Comparison of ENCODE assay signal across 8 mouse cellular contexts in the genomic region with DNA sequence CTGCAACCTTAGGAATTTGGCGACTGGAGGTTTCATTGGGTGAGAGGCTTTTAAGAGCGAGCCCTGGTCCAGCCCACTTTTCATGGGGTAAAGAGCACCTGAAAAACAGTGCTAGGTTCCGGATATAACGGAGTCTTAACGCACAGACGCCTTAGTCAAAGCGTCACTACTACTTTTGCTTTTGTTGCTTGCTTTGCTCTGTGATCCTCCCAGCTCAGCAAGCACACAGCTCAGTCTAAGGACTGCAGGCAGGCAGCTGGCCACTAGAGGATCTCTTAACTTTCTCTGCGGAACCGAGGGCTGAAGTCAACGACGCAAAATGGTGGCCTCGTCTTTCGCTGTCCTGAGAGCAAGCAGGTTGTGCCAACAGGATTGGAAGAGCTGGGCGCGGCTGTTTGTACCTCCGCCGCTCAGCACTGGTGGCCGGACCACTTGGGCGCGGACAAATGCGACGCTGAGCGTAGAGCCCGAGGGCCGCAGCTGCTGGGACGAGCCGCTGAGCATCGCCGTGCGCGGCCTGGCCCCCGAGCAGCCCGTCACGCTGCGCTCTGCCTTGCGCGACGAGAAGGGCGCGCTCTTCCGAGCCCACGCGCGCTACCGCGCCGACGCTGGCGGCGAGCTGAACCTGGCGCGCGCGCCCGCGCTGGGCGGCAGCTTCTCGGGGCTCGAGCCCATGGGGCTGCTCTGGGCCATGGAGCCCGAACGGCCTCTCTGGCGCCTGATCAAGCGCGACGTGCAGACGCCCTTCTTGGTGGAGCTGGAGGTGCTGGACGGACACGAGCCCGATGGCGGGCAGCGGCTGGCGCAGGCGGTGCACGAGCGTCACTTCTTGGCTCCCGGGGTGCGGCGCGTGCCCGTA. TPM values are rescaled to one million over a fixed set of nuclear protein-coding genes. Genes with fewer than 3 reads are reported as not detected.
DNase-seq lines count a peak whose midpoint lies in the region; ATAC-seq and TF ChIP-seq lines count a peak whose summit lies in the region.

A gene (plus strand): TSS at position 279 of the 859 bp plus-strand sequence.

- peak within 1 kb of the TSS; percentile 83 for H3K9ac ChIP-seq in embryonic facial prominence, embryonic 14.5 days (ENCODE audit: low read depth, low read length)
- H3K9ac ChIP-seq in heart, adult 2 months (ENCODE audit: low read depth, low read length) = peak within 1 kb of the TSS; percentile 96
- H3K9ac ChIP-seq in limb, embryonic 12.5 days (replicated peaks) = peak within 1 kb of the TSS; percentile 81
- peak within 1 kb of the TSS; percentile 68 for H3K9ac ChIP-seq in midbrain, embryonic 14.5 days (replicated peaks; ENCODE audit: low read length)

- H3K27me3 ChIP-seq in embryonic facial prominence, embryonic 14.5 days (replicated peaks; ENCODE audit: control insufficient read depth, insufficient read depth, low read length) = no peaks in the 10 kb centered on the region
- no peaks in the 10 kb centered on the region for H3K27me3 ChIP-seq in heart, adult 2 months (ENCODE audit: control insufficient read depth, insufficient read depth, low read length)
- H3K27me3 ChIP-seq in kidney, adult 2 months (replicated peaks; ENCODE audit: control insufficient read depth, insufficient read depth, low read length) = no peaks in the 10 kb centered on the region
- H3K27me3 ChIP-seq in limb, embryonic 12.5 days = no peaks in the 10 kb centered on the region
- H3K27me3 ChIP-seq in midbrain, embryonic 14.5 days (ENCODE audit: control insufficient read depth, insufficient read depth, low read length) = no peaks in the 10 kb centered on the region

- H3K36me3 ChIP-seq in embryonic facial prominence, embryonic 14.5 days (ENCODE audit: control insufficient read depth, insufficient read depth, low read length) = peaks cover under 1% of the 10 kb centered on the region; the same call in 1 of the 2 replicates
- H3K36me3 ChIP-seq in heart, adult 2 months (ENCODE audit: control insufficient read depth, insufficient read depth, low read length) = no peaks in the 10 kb centered on the region
- H3K36me3 ChIP-seq in kidney, adult 2 months (ENCODE audit: control insufficient read depth, insufficient read depth, low read length) = no peaks in the 10 kb centered on the region
- H3K36me3 ChIP-seq in limb, embryonic 12.5 days = no peaks in the 10 kb centered on the region
- no peaks in the 10 kb centered on the region for H3K36me3 ChIP-seq in midbrain, embryonic 14.5 days (ENCODE audit: control insufficient read depth, insufficient read depth, low read length)

- DNase-seq in 416B (ENCODE audit: low read depth) = peak; percentile 92
- DNase-seq in adrenal gland, postnatal 4 days (ENCODE audit: low spot score in 2 of 2) = peak; percentile 40 to 61
- DNase-seq in embryonic facial prominence, embryonic 14.5 days (ENCODE audit: low spot score) = peak; percentile 95
- DNase-seq in heart, adult 2 months = peak; percentile 85 to 88
- DNase-seq in kidney, adult 2 months = peak; percentile 90
- DNase-seq in midbrain, embryonic 14.5 days = peak; percentile 89
- DNase-seq in spleen, adult 12 weeks (ENCODE audit: low spot score) = peak; percentile 66

- peak; percentile 96 for ATAC-seq in embryonic facial prominence, embryonic 14.5 days (ENCODE audit: low read depth)
- ATAC-seq in limb, embryonic 12.5 days (ENCODE audit: insufficient number of reproducible peaks, insufficient read depth, low FRiP score, low TSS enrichment, low read depth) = peak; percentile 85
- ATAC-seq in midbrain, embryonic 14.5 days (ENCODE audit: low FRiP score, low TSS enrichment) = peak; percentile 89

- peak within 1 kb of the TSS; percentile 64 for H3K4me3 ChIP-seq in embryonic facial prominence, embryonic 14.5 days (ENCODE audit: low read depth, low read length)
- peak within 1 kb of the TSS; percentile 66 for H3K4me3 ChIP-seq in heart, adult 2 months
- H3K4me3 ChIP-seq in kidney, adult 2 months (ENCODE audit: insufficient read depth, low read depth, low read length) = peak within 1 kb of the TSS; percentile 82
- H3K4me3 ChIP-seq in limb, embryonic 12.5 days (replicated peaks) = peak within 1 kb of the TSS; percentile 59
- H3K4me3 ChIP-seq in midbrain, embryonic 14.5 days (replicated peaks; ENCODE audit: low read depth, low read length) = peak within 1 kb of the TSS; percentile 55

- intact Hi-C loops in heart, adult 2 months (cut with DNase I) = loop anchor here (2.0 to 5.0 kb wide), 3 partner anchors 21 to 44 kb away; a partner anchor contains a TSS

- H3K4me1 ChIP-seq in embryonic facial prominence, embryonic 14.5 days (ENCODE audit: control insufficient read depth, insufficient read depth, low read length) = 0 out of 2 replicates have a peak, but pooled peaks cover 4% of the 10 kb centered on the region
- peaks cover 4% of the 10 kb centered on the region for H3K4me1 ChIP-seq in heart, adult 2 months (ENCODE audit: control insufficient read depth, insufficient read depth, low read length)
- H3K4me1 ChIP-seq in kidney, adult 2 months (ENCODE audit: control insufficient read depth, insufficient read depth, low read length) = no peaks in the 10 kb centered on the region; the same call in 1 of the 2 replicates
- H3K4me1 ChIP-seq in limb, embryonic 12.5 days (replicated peaks) = peaks cover 11% of the 10 kb centered on the region
- peaks cover 4% of the 10 kb centered on the region; the same call in 1 of the 2 replicates for H3K4me1 ChIP-seq in midbrain, embryonic 14.5 days (ENCODE audit: control insufficient read depth, insufficient read depth, low read length)

- H3K9me3 ChIP-seq in embryonic facial prominence, embryonic 14.5 days (ENCODE audit: control insufficient read depth, low read length) = no peaks in the 10 kb centered on the region
- 0 out of 2 replicates have a peak, but pooled peaks cover 4% of the 10 kb centered on the region for H3K9me3 ChIP-seq in limb, embryonic 12.5 days
- H3K9me3 ChIP-seq in midbrain, embryonic 14.5 days (ENCODE audit: control insufficient read depth, low read length) = no peaks in the 10 kb centered on the region

- H3K4me2 ChIP-seq in embryonic facial prominence, embryonic 14.5 days (ENCODE audit: low read depth, low read length) = peak within 1 kb of the TSS; percentile 63
- peak within 1 kb of the TSS; percentile 61 for H3K4me2 ChIP-seq in limb, embryonic 12.5 days
- peak within 1 kb of the TSS; percentile 63 for H3K4me2 ChIP-seq in midbrain, embryonic 14.5 days (ENCODE audit: low read length)

- no peaks in the 10 kb centered on the region for H3K79me2 ChIP-seq in heart, adult 2 months (replicated peaks; ENCODE audit: control insufficient read depth, insufficient read depth, low read length)

- H3K27ac ChIP-seq in embryonic facial prominence, embryonic 14.5 days (replicated peaks; ENCODE audit: low read depth, low read length) = peak within 1 kb of the TSS; percentile 96
- peak within 1 kb of the TSS; percentile 99 for H3K27ac ChIP-seq in heart, adult 2 months
- peak within 1 kb of the TSS; percentile 94 for H3K27ac ChIP-seq in kidney, adult 2 months (ENCODE audit: insufficient read depth, low read depth, low read length)
- H3K27ac ChIP-seq in limb, embryonic 12.5 days = peak within 1 kb of the TSS; percentile 95
- H3K27ac ChIP-seq in midbrain, embryonic 14.5 days (replicated peaks; ENCODE audit: low read depth, low read length) = peak within 1 kb of the TSS; percentile 89

- TF ChIP-seq EP300 in heart, adult 2 months (IDR thresholded peaks at IDR 0.05; ENCODE audit: insufficient read depth, low read depth, low read length) = peak; percentile 80; the same call in 1 of the 2 replicates

- peak; percentile 77 for TF ChIP-seq CTCF in heart, adult 2 months (IDR thresholded peaks at IDR 0.05)
- TF ChIP-seq CTCF in kidney, adult 2 months (conservative IDR thresholded peaks at IDR 0.05; ENCODE audit: insufficient read depth, insufficient read length, low read depth, low read length) = peak; percentile 70

- under 1% methylated on average over 32 of the region's 80 CpGs for WGBS in embryonic facial prominence, embryonic 14.5 days
- under 1% methylated on average over 80 of the region's 80 CpGs for WGBS in heart, adult 2 months
- under 1% methylated on average over 80 of the region's 80 CpGs for whole genome bisulfite sequencing in kidney, adult 2 months
- whole genome bisulfite sequencing in limb, embryonic 12.5 days = under 1% methylated on average over 79 of the region's 80 CpGs
- under 1% methylated on average over 77 of the region's 80 CpGs for WGBS in midbrain, embryonic 14.5 days

- peak; percentile 84 for TF ChIP-seq POLR2A in heart, adult 2 months (IDR thresholded peaks at IDR 0.05; ENCODE audit: insufficient read depth, low read depth, low read length)
- TF ChIP-seq POLR2A in kidney, adult 2 months (IDR thresholded peaks at IDR 0.05; ENCODE audit: low read depth, low read length) = peak; percentile 5

RNA-seq across cellular contexts. Expression of the gene that starts here (rescaled TPM):
- 10 to 100 TPM; 31.3 to 32.8 TPM for total RNA-seq in adrenal gland, postnatal 4 days (2021)
- polyA plus RNA-seq in embryonic facial prominence, embryonic 14.5 days (2014; fragmentation: Nextera tagmentation; extraction: Ambion mirVana) = 9.8 and 14.5 TPM in 2 replicates
- 100 to 1,000 TPM; 112 to 114 TPM for total RNA-seq in heart, adult 2 months (2021)
- polyA plus RNA-seq in heart, adult 2 months (2012; rRNA removed) = 44.4 and 52.6 TPM in 2 replicates
- polyA plus RNA-seq in kidney, adult 2 months (2012; rRNA removed) = 32.8 and 32.9 TPM in 2 replicates
- 17.8 and 21.9 TPM in 2 replicates for polyA plus RNA-seq in limb, embryonic 12.5 days (2016; fragmentation: Nextera tagmentation; extraction: Ambion mirVana)
- polyA plus RNA-seq in midbrain, embryonic 14.5 days (2014; fragmentation: Nextera tagmentation; extraction: Ambion mirVana) = 8.8 and 9.2 TPM in 2 replicates

Comparison
In these comparisons a context has a peak if more than half of its experiments do, and no peak if none do; other contexts are left out.
1. Peak in every context shown above with its lines: DNase-seq, ATAC-seq, H3K4me3 ChIP-seq and H3K27ac ChIP-seq.